Mouse (Mus musculus) urinary bladder, adult 2 months (tissue): ENCODE measurements around the gene Nit1. TPM values are rescaled to one million over a fixed set of nuclear protein-coding genes. Genes with fewer than 3 reads are reported as not detected.

Experiments
- DNase-seq: peaks from one replicate; pipeline ENCODE4 v3.0.0; 2022; ENCODE audit warnings: low spot score
- polyA plus RNA-seq: library from polyadenylated mRNA; depleted of rRNA; stranded (reverse); fragments of >200 nt; gene quantifications from 2 replicates; pipeline ENCODE4 v1.2.3, GENCODE M21; 2012; rRNA removed

The Nit1 gene
- polyA plus RNA-seq: 63.1 and 70.2 TPM in 2 replicates

- peak; percentile 78 for DNase-seq
These were observed at the start of gene Nit1, which contains the start of gene Pfdn2 for GRCm38 (mm10) chr1:171345225-171346094. Gene Nit1 (minus strand): TSS chr1:171345646. Gene Pfdn2 (plus strand): TSS chr1:171345670.

GRCm38 (mm10) chr1:171390101-171390500 is 44.7 kb upstream of the Nit1 start:
- DNase-seq: no peak

GRCm38 (mm10) chr1:171388376-171389102 is 43.1 kb upstream of the Nit1 start, which contains the start of gene Arhgap30:
Gene Arhgap30 (plus strand): TSS chr1:171388954.
- DNase-seq: no peak

GRCm38 (mm10) chr1:171387099-171387498 is 41.7 kb upstream of the Nit1 start:
- DNase-seq: no peak

GRCm38 (mm10) chr1:171385171-171385570 is 39.7 kb upstream of the Nit1 start:
- no peak for DNase-seq

- DNase-seq: peak; percentile 76
These were observed 38.9 kb upstream of the Nit1 start for GRCm38 (mm10) chr1:171384361-171384760.

- no peak for DNase-seq
These were observed 36.7 kb upstream of the Nit1 start for GRCm38 (mm10) chr1:171382096-171382620.

- DNase-seq: no peak
These were observed 34.6 kb upstream of the Nit1 start for GRCm38 (mm10) chr1:171379935-171380599.

- DNase-seq: no peak
These were observed 32.9 kb upstream of the Nit1 start for GRCm38 (mm10) chr1:171378298-171378697.

GRCm38 (mm10) chr1:171375646-171376097 is 30.2 kb upstream of the Nit1 start:
- peak; percentile 68 for DNase-seq

GRCm38 (mm10) chr1:171373946-171374345 is 28.5 kb upstream of the Nit1 start:
- DNase-seq: no peak

GRCm38 (mm10) chr1:171372880-171373279 is 27.4 kb upstream of the Nit1 start:
- no peak for DNase-seq

GRCm38 (mm10) chr1:171369845-171370556 is 24.6 kb upstream of the Nit1 start, which contains the start of gene Nectin4:
Gene Nectin4 (plus strand): TSS chr1:171370099.
- peak; percentile 72 for DNase-seq

GRCm38 (mm10) chr1:171365934-171366333 is 20.5 kb upstream of the Nit1 start:
- DNase-seq: no peak

- no peak for DNase-seq
These were observed 16.0 kb upstream of the Nit1 start for GRCm38 (mm10) chr1:171361106-171362103.

- no peak for DNase-seq
These were observed 15.2 kb upstream of the Nit1 start, which contains the start of gene Klhdc9 for GRCm38 (mm10) chr1:171360656-171361055. Gene Klhdc9 (minus strand): TSS chr1:171360798.

- no peak for DNase-seq
These were observed 14.8 kb upstream of the Nit1 start for GRCm38 (mm10) chr1:171360253-171360652.

- no peak for DNase-seq
These were observed 13.0 kb upstream of the Nit1 start for GRCm38 (mm10) chr1:171358421-171358820.

GRCm38 (mm10) chr1:171356814-171357213 is 11.4 kb upstream of the Nit1 start:
- no peak for DNase-seq
